Mouse (Mus musculus): ENCODE measurements at regions not wholly inside any gene's neighbourhood (a gene's known extent, or its start where the extent isn't known, plus 50 kb on each side); places are given as distances from the start of the nearest gene placed in this dataset.

DNA sequence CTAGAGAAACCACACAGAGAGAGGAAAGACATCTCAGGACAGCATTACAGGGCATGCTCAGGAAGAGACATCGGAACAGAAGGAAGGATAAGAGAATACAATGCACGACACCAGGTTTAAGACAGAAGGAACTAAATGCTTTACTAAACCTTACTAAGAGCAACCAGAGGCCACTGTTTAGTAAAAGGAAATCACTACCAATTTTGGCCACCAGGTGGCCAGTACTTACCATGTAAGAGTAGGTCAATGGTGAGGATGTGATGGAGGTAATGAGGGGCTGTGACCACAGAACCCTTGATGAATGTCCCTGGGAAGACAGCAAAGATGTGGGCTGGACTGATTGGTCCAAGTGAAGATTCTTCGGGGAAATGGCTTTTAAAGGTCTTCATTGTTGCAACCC, 174.9 kb downstream of the Ly86 start:
- 83% methylated on average over 3 of the region's 3 CpGs for WGBS
- TF ChIP-seq CTCF (IDR thresholded peaks at IDR 0.05; ENCODE audit: insufficient read depth, low read length) (no peak), POLR2A (IDR thresholded peaks at IDR 0.05; ENCODE audit: borderline replicate concordance, extremely low read depth, low read depth, low read length) (no peak)
- Histone ChIP-seq H3K4me3 (replicated peaks; ENCODE audit: extremely low read depth, low read depth, low read length) (no peak overlapping the region), H3K4me1 (ENCODE audit: control insufficient read depth, insufficient read depth, low read length) (peaks cover 2% of the 10 kb centered on the region; the same call in 1 of the 2 replicates)
- no peak for DNase-seq

DNA sequence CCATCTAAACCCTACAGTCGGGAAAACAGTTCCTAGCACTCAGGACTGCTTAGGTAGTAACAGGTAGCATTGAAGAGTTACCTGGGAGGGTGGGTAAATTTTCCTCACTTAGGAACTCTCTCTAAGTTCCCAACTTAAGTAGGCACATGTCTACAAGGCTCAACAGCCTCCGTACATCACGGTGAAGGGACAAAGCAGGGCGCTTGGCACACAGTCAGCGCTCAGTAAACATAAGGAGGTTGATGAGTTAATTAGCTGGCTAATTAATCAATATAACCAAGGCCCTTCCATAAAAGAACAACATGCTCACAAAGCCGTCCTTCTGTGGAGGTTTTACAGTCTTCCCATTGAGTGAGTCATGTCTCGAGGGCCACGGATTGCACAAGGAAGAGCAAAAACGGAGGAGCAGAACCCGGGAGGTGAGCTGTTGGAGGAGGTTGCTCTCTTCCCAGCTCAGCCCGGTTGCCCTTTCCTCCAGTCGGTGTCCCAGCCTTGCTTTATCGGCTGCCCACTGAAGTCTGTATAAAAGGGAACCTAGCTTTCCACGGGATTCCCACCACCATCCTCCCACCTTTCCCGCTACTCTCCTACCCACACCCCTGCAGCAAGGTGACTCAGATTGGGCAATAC, 180.2 kb downstream of the Ly86 start:
- 84% methylated on average over 15 of the region's 15 CpGs for WGBS
- DNase-seq, result no peak
- H3K4me3 ChIP-seq (replicated peaks; ENCODE audit: extremely low read depth, low read depth, low read length), result no peak overlapping the region
- no peak for TF ChIP-seq POLR2A (IDR thresholded peaks at IDR 0.05; ENCODE audit: borderline replicate concordance, extremely low read depth, low read depth, low read length)
- TF ChIP-seq CTCF (IDR thresholded peaks at IDR 0.05; ENCODE audit: insufficient read depth, low read length), result no peak
- no peaks in the 10 kb centered on the region for H3K4me1 ChIP-seq (ENCODE audit: control insufficient read depth, insufficient read depth, low read length)

DNA sequence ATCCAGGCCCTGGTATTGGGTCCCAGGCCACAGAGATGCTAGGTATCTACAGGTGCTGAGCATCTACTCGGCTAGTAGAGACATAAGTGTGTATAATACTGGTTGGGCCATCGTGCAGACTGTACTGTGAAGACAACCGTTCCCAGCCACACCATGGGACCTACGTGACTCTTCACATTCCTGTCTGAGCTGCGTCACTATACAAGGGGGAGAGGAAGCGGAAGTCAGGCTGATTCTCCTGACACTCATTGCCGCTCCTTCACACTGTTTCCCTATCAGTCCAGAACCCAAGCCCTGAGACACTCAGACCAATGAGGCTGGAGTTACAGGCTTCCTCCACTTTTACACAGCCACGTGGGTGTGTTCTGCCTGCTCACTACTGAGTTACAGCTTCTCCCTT, 181.1 kb downstream of the Ly86 start:
- Histone ChIP-seq H3K4me3 (replicated peaks; ENCODE audit: extremely low read depth, low read depth, low read length) (no peak overlapping the region), H3K4me1 (ENCODE audit: control insufficient read depth, insufficient read depth, low read length) (no peaks in the 10 kb centered on the region)
- TF ChIP-seq POLR2A (IDR thresholded peaks at IDR 0.05; ENCODE audit: borderline replicate concordance, extremely low read depth, low read depth, low read length), result no peak
- no peak for TF ChIP-seq CTCF (IDR thresholded peaks at IDR 0.05; ENCODE audit: insufficient read depth, low read length)
- WGBS, result 72% methylated on average over 8 of the region's 8 CpGs
- DNase-seq, result no peak

DNA sequence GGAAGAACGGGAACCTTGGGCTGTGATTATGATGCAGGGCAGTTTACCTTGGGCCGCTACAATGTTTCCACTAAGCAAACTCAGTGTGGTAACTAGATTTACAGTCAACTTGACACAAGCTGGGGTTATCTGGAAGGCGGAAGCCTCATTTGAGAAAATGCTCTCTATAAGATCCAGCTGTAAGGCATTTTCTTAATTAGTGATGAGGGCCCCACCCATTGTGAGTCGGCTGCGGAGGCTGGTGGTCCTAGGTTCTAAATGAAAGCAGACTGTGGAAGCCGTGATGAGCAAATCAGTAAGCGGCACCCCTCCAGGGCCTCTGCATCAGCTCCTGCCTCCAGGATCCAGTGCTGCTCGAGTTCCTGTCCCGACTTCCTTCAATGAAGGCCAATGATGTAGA, 183.4 kb downstream of the Ly86 start:
- Histone ChIP-seq H3K4me1 (ENCODE audit: control insufficient read depth, insufficient read depth, low read length) (peaks cover 2% of the 10 kb centered on the region; the same call in 1 of the 2 replicates), H3K4me3 (replicated peaks; ENCODE audit: extremely low read depth, low read depth, low read length) (no peak overlapping the region)
- WGBS, result 55% methylated on average over 9 of the region's 9 CpGs
- no peak for DNase-seq
- TF ChIP-seq POLR2A (IDR thresholded peaks at IDR 0.05; ENCODE audit: borderline replicate concordance, extremely low read depth, low read depth, low read length), result no peak
- no peak for TF ChIP-seq CTCF (IDR thresholded peaks at IDR 0.05; ENCODE audit: insufficient read depth, low read length)

DNA sequence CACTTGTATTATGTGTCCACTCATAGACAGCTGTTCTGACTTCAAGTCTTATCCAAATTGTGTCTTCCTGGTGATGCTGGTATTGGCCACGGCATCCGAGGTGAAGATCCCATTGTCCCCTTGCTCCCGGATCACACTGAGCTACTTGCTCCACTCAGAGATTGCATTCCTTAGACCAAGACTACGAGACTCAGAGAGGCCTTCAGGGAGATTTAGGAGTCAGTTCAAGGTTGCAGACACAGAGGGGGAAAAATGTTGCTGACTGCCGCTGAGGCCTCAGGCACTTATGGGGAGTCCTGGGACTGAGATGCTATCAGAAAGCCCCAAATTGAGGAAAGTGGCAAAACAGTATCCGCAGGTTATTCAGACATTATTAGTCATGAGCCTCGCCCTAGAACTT, 183.9 kb downstream of the Ly86 start:
- Histone ChIP-seq H3K4me3 (replicated peaks; ENCODE audit: extremely low read depth, low read depth, low read length) (no peak overlapping the region), H3K4me1 (ENCODE audit: control insufficient read depth, insufficient read depth, low read length) (peaks cover 2% of the 10 kb centered on the region; the same call in 1 of the 2 replicates)
- DNase-seq, result no peak
- WGBS, result 65% methylated on average over 7 of the region's 7 CpGs
- no peak for TF ChIP-seq CTCF (IDR thresholded peaks at IDR 0.05; ENCODE audit: insufficient read depth, low read length)
- TF ChIP-seq POLR2A (IDR thresholded peaks at IDR 0.05; ENCODE audit: borderline replicate concordance, extremely low read depth, low read depth, low read length), result no peak

DNA sequence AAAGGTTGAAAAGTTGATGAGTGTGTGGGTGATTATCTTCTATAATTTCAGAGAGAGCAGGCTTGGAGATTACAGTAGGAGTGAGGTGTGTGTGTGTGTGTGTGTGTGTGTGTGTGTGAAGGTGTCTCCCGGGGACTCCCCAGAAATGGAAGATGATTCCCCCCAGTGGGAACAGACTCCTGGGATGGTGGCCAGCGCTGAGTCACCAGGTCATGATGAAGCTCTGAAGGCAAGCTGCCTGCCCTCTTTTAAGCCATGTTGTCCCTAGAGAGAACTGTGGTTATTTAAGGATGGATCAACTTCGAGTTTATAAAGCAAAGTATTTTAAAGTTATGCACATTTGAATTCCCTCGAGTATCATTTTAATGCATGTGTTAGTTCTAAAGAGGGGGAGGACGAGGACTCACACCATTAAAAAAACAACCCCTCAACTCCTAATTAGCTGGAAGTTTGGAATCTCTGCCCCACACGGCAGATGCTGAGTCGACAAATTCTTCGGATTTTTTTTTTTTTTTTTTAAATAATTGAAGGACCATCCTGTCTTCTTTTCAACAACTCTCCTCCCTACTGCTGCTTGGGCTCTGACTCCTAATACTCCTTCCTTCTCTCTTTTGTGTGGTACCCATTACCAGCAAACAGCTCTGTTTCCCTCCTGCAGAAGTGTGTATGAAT, 186.6 kb downstream of the Ly86 start:
- Histone ChIP-seq H3K4me3 (replicated peaks; ENCODE audit: extremely low read depth, low read depth, low read length) (no peak overlapping the region), H3K4me1 (ENCODE audit: control insufficient read depth, insufficient read depth, low read length) (peaks cover 2% of the 10 kb centered on the region; the same call in 1 of the 2 replicates)
- WGBS, result 58% methylated on average over 8 of the region's 8 CpGs
- no peak for TF ChIP-seq CTCF (IDR thresholded peaks at IDR 0.05; ENCODE audit: insufficient read depth, low read length)
- TF ChIP-seq POLR2A (IDR thresholded peaks at IDR 0.05; ENCODE audit: borderline replicate concordance, extremely low read depth, low read depth, low read length), result no peak
- no peak for DNase-seq

DNA sequence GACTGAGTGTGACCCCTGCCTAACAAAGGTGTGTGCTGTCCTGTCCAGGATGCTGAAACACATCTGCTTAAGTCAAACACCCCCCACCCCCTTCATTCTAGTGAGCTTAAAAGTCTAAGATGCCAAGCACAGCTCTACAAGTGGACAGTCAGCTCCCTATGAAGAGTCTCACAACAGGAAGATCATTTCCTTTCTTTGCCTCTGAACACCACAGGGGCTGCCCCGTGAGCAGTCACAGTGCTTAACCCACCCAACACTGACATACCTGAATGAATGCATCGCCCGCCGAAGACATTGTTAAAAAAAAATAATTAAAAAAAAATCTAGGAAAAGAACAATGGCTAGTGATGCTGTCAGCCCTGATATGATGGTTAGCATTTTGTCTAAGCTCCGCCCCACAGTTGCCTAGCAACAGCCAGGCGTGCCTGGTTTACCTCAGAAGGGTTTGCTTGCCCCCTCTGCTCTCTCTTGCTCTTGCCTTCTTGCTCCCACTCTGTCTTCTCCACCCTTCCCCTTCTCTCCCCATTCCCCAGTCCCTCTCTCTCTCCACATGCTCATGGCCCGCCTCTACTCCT, 187.7 kb downstream of the Ly86 start:
- peaks cover 7% of the 10 kb centered on the region for H3K4me1 ChIP-seq (ENCODE audit: control insufficient read depth, insufficient read depth, low read length)
- 54% methylated on average over 7 of the region's 7 CpGs for WGBS
- H3K4me3 ChIP-seq (replicated peaks; ENCODE audit: extremely low read depth, low read depth, low read length), result no peak overlapping the region
- no peak for TF ChIP-seq CTCF (IDR thresholded peaks at IDR 0.05; ENCODE audit: insufficient read depth, low read length)
- no peak for TF ChIP-seq POLR2A (IDR thresholded peaks at IDR 0.05; ENCODE audit: borderline replicate concordance, extremely low read depth, low read depth, low read length)
- no peak for DNase-seq

DNA sequence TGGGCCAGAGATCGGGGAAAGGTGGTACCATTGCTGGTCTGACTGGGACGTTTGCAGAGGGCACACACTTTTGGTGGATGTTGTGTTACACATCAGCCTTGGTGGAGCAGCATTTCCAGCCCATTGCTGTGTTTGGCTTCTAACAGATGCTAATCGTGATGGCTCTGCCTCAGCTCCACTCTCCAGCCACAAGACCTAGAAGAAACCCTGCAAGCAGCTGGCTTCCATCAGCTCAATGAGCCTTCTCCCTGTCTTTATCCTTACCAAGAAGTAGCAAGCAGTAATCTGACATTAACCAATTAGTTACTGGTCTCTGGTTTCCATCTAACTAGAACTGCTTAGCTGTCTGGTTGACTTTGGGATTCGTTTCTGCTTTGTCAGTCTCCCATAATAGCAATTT, 188.8 kb downstream of the Ly86 start:
- Histone ChIP-seq H3K4me1 (ENCODE audit: control insufficient read depth, insufficient read depth, low read length) (peaks cover 14% of the 10 kb centered on the region), H3K4me3 (replicated peaks; ENCODE audit: extremely low read depth, low read depth, low read length) (no peak overlapping the region)
- WGBS, result 86% methylated on average over 4 of the region's 4 CpGs
- TF ChIP-seq CTCF (IDR thresholded peaks at IDR 0.05; ENCODE audit: insufficient read depth, low read length) (no peak), POLR2A (IDR thresholded peaks at IDR 0.05; ENCODE audit: borderline replicate concordance, extremely low read depth, low read depth, low read length) (no peak)
- no peak for DNase-seq

DNA sequence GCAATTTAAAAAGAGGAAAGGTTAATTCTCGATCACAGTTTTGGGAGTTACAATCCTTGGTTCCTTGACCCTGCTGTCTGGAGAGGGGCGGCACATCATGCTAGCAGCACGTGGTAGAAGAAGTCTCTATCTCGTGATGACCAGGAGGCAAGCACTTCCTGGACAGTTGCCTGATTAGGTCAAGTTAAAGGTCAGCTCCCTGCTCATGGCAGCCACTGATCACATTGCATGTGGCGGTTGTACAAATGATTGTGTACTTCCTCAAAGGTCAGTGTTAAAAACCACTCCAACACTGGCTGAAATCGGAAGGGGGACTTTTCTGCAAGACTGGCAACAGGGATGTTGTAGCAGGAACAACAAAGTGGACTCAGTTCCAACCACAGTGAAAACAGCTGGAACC, 192.3 kb downstream of the Ly86 start:
- TF ChIP-seq POLR2A (IDR thresholded peaks at IDR 0.05; ENCODE audit: borderline replicate concordance, extremely low read depth, low read depth, low read length) (no peak), CTCF (IDR thresholded peaks at IDR 0.05; ENCODE audit: insufficient read depth, low read length) (no peak)
- WGBS, result 41% methylated on average over 6 of the region's 6 CpGs
- no peak overlapping the region for H3K4me3 ChIP-seq (replicated peaks; ENCODE audit: extremely low read depth, low read depth, low read length)
- peaks cover 14% of the 10 kb centered on the region for H3K4me1 ChIP-seq (ENCODE audit: control insufficient read depth, insufficient read depth, low read length)
- no peak for DNase-seq

DNA sequence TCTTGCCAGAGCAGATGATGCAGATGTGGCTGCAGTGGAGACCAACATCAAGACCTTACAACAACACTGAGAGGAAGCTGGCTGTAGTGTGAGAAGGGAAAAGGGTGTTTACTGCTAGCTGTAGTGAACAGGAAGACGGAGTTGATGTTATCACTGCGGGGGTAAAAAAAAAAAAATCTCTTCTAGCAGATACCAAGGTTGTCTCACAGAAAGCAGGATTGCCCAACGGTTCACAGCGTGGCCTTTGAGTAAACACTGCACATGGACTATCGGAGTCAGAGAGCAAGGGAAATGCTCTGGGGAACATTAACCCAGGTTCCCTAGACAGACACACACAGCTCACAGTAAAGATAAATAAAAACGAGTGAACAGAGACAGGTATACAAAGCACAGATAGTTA, 192.8 kb downstream of the Ly86 start:
- WGBS, result 16% methylated on average over 6 of the region's 6 CpGs
- Histone ChIP-seq H3K4me3 (replicated peaks; ENCODE audit: extremely low read depth, low read depth, low read length) (no peak overlapping the region), H3K4me1 (ENCODE audit: control insufficient read depth, insufficient read depth, low read length) (peaks cover 12% of the 10 kb centered on the region)
- TF ChIP-seq CTCF (IDR thresholded peaks at IDR 0.05; ENCODE audit: insufficient read depth, low read length) (no peak), POLR2A (IDR thresholded peaks at IDR 0.05; ENCODE audit: borderline replicate concordance, extremely low read depth, low read depth, low read length) (no peak)
- no peak for DNase-seq

Data from lung, adult 2 months (tissue).